Mouse (Mus musculus) spleen, adult 2 months (tissue): ENCODE measurements around the gene Pigb.

Experiments used
- CTCF ChIP-seq: fragments of 200-500 bp; IDR thresholded peaks from 2 replicates; pipeline ENCODE4 v1.5.1; 2011; ENCODE audit warnings: mild to moderate bottlenecking, inconsistent platforms; ENCODE audit not compliant: insufficient read depth, insufficient read length, insufficient replicate concordance; ENCODE audit errors: extremely low read depth
- POLR2A ChIP-seq: fragments of 200-500 bp; IDR thresholded peaks from 2 replicates; pipeline ENCODE4 v1.6.1; 2011; ENCODE audit warnings: low read depth, low read length, inconsistent platforms

DNA sequence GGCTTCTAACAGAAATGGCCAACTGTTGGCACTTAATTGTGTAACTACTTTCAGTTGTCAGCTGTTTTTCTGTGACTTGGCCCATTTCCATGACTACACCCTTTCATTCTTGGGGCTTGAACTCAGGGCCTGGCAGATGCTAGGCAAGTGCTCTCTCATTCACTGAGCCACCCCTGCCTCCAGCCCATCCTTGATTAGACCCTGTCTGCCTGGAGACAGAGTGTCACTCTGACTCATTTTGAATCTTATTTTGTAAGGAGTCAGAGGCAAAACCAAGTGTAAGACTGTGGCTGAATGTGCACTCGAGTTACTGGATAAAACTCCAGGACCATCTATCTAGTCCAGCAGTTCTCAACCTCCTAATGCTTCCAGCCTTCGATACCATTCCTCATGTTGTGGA, 7.7 kb upstream of the Pigb start:
- TF ChIP-seq CTCF, result no peak
- TF ChIP-seq POLR2A, result no peak
